Mouse (Mus musculus): Measurements from ENCODE around the gene Gm26661. TPM values are rescaled to one million over a fixed set of nuclear protein-coding genes. Genes with fewer than 3 reads are reported as not detected.

Gm26661 gene
- polyA plus RNA-seq, 1 experiment from 2014 or later, result not detected

DNA sequence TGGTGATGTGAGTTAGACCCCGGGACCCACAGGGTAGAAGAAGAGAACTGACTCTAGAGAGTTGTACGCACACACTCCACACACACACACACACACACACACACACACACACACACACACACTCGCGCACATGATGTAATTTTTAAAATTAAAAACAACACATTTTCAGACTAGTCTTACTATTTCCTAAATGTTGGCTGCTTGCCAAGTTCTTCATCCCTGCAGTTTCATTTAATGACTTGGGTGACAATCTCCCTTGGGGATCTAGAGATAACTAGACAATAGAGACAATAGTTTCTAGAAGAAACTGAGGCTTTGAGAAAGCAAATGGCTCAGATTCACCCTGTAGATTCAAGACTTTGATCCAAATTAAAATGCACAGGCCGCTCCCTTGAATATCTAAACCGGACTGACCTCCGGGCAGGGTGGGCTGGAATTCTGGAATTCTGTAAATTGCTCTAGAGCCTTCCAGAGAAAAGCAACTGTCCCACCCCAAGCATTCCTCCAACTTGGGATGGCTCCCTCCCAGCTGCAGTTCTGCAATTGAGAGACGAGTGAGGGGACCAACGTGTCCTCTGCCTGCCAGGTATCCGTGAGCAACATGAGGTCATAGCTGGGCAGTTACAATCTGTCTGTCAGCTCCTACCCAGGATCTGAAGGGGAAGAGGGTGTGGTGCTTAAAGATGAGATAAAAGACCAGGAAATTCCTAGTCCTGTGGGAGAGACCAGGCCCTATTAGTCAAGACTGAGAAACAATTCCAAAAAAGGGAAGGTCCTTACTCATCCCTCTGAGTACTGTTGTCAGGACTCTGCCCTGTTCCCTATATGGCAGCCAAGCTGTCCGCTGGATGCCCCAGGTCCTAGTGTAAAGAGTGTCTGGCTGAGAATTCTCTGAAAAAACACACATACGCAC is 17.9 kb downstream of the Gm26661 start:
- H3K4me1 ChIP-seq (replicated peaks; ENCODE audit: control insufficient read depth, insufficient read depth, low read length), result no peaks in the 10 kb centered on the region
- ATAC-seq (replicated peaks; ENCODE audit: low FRiP score) (no peak), DNase-seq (ENCODE audit: low spot score) (no peak)
- no peaks in the 10 kb centered on the region for H3K9me3 ChIP-seq (ENCODE audit: control insufficient read depth, low read length)
- H3K4me3 ChIP-seq (ENCODE audit: low read depth, low read length), result no peak overlapping the region
- no peak overlapping the region for H3K9ac ChIP-seq (ENCODE audit: low read length)
- WGBS, result 89% methylated on average over 12 of the region's 12 CpGs
- no peaks in the 10 kb centered on the region for H3K27me3 ChIP-seq (ENCODE audit: control insufficient read depth, insufficient read depth, low read length)
- H3K36me3 ChIP-seq (ENCODE audit: control insufficient read depth, insufficient read depth, low read length), result no peaks in the 10 kb centered on the region
- H3K27ac ChIP-seq (ENCODE audit: low read depth, low read length), result no peak overlapping the region
- no peak overlapping the region for H3K4me2 ChIP-seq (ENCODE audit: low read depth, low read length, severe bottlenecking)

DNA sequence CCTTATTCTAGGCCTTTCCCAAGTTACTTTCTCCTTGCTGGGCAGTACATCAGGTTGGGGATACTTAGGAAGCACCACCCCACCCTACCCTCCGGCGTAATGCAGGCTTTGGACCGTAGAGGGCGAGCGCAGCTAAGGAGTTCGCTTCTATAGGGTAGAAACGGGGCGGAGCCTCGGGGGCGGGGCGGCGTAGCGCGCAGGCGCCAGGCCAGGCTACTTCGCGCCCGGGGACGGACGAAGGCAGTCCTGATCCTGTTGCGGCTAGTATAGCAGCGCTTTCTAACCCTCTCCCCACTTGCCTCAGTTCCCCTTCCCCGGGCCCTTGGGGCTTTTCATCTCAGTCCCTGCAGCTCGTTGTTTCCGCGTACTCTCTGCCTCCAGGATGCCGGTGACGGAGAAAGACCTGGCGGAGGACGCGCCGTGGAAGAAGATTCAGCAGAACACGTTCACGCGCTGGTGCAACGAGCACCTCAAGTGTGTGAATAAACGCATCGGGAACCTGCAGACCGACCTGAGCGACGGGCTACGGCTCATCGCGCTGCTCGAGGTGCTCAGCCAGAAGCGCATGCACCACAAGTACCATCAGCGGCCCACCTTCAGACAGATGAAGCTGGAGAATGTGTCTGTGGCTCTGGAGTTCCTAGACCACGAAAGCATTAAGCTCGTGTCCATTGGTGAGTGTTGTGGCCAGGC is 26.5 kb downstream of the Gm26661 start, which contains the start of gene Flnb:
Gene Flnb (plus strand): TSS at position 188 of the 693 bp plus-strand sequence.
- WGBS, result under 1% methylated on average over 49 of the region's 49 CpGs
- DNase-seq (ENCODE audit: low spot score) (peak; percentile 98), ATAC-seq (replicated peaks; ENCODE audit: low FRiP score) (peak; percentile 97)
- Histone ChIP-seq H3K27ac (ENCODE audit: low read depth, low read length) (no peak within 1 kb of the TSS), H3K4me1 (replicated peaks; ENCODE audit: control insufficient read depth, insufficient read depth, low read length) (peaks cover 12% of the 10 kb centered on the region), H3K27me3 (ENCODE audit: control insufficient read depth, insufficient read depth, low read length) (no peaks in the 10 kb centered on the region), H3K9me3 (ENCODE audit: control insufficient read depth, low read length) (no peaks in the 10 kb centered on the region), H3K4me2 (ENCODE audit: low read depth, low read length, severe bottlenecking) (peak within 1 kb of the TSS; percentile 70), H3K4me3 (ENCODE audit: low read depth, low read length) (peak within 1 kb of the TSS; percentile 70), H3K36me3 (ENCODE audit: control insufficient read depth, insufficient read depth, low read length) (no peaks in the 10 kb centered on the region), H3K9ac (ENCODE audit: low read length) (peak within 1 kb of the TSS; percentile 75)

DNA sequence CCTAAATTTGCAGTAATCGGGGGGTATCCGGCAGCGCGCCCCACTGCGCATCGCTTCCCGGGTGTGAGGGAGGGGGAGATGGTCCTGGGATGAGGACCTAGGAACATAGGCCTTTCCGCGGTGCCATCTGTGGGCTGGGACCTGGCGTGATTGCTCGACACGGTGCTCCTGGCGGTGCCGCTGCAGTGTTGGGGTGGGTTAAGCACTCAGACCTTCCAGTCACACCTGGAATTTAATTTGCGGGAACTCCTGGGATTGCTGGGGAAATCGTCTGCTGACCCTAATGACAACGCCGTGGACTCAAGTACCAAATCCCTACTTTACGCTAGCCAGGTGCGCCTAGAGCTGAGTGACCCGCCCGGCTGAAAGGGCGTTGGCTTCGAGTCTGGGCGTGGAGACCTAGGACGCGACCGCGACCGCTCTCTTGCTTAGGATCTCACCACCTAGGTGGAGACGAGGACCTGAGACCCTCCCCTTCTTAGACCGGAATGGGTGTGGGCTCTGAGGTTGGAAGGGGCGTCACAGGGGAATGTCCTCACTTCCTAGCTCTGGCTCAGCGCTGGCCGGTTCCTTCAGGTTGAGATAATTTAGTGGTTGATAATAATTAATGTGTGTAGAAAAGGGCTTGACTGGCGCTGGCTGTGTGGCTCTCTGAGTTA is 27.2 kb downstream of the Gm26661 start:
- H3K27ac ChIP-seq (ENCODE audit: low read depth, low read length), result no peak overlapping the region

DNA sequence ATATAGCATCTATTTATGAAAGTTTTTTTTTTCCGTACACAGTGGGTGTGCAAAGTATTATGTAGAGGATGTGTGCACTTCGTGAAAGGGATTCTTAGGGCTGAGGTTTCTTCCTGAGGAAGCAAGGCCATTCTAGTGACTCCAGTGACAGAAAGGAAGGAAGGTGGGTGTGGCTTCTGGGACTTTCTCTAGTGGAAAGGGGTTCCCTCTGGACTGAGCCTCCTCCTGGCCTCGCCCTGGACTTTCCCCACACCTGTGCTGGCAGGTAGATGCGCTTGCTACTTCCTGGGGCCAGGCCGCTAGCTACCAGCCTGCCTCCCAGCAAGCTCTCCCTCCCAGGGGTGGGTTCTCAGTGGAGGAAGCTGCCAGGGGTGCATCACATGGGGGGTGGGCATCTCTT is 28.1 kb downstream of the Gm26661 start:
- ATAC-seq (replicated peaks; ENCODE audit: low FRiP score), result no peak
- WGBS, result 65% methylated on average over 5 of the region's 5 CpGs
- Histone ChIP-seq H3K4me1 (replicated peaks; ENCODE audit: control insufficient read depth, insufficient read depth, low read length) (peaks cover 12% of the 10 kb centered on the region), H3K4me3 (ENCODE audit: low read depth, low read length) (peak overlapping the region; percentile 70), H3K9ac (ENCODE audit: low read length) (peak overlapping the region; percentile 75; the same call in 1 of the 2 replicates), H3K36me3 (ENCODE audit: control insufficient read depth, insufficient read depth, low read length) (no peaks in the 10 kb centered on the region), H3K27me3 (ENCODE audit: control insufficient read depth, insufficient read depth, low read length) (no peaks in the 10 kb centered on the region), H3K27ac (ENCODE audit: low read depth, low read length) (no peak overlapping the region), H3K9me3 (ENCODE audit: control insufficient read depth, low read length) (no peaks in the 10 kb centered on the region), H3K4me2 (ENCODE audit: low read depth, low read length, severe bottlenecking) (peak overlapping the region; percentile 70)
- DNase-seq (ENCODE audit: low spot score), result no peak

More for the DNA sequence above, 27.2 kb downstream of the Gm26661 start:
- peak; percentile 67 for DNase-seq (ENCODE audit: low spot score)
- H3K4me1 ChIP-seq (replicated peaks; ENCODE audit: control insufficient read depth, insufficient read depth, low read length), result peaks cover 12% of the 10 kb centered on the region
- H3K36me3 ChIP-seq (ENCODE audit: control insufficient read depth, insufficient read depth, low read length), result no peaks in the 10 kb centered on the region
- WGBS, result under 1% methylated on average over 36 of the region's 36 CpGs
- H3K4me2 ChIP-seq (ENCODE audit: low read depth, low read length, severe bottlenecking), result peak overlapping the region; percentile 70
- peak overlapping the region; percentile 75 for H3K9ac ChIP-seq (ENCODE audit: low read length)
- H3K4me3 ChIP-seq (ENCODE audit: low read depth, low read length), result peak overlapping the region; percentile 70
- peak; percentile 45 for ATAC-seq (replicated peaks; ENCODE audit: low FRiP score)
- H3K9me3 ChIP-seq (ENCODE audit: control insufficient read depth, low read length), result no peaks in the 10 kb centered on the region
- no peaks in the 10 kb centered on the region for H3K27me3 ChIP-seq (ENCODE audit: control insufficient read depth, insufficient read depth, low read length)

DNA sequence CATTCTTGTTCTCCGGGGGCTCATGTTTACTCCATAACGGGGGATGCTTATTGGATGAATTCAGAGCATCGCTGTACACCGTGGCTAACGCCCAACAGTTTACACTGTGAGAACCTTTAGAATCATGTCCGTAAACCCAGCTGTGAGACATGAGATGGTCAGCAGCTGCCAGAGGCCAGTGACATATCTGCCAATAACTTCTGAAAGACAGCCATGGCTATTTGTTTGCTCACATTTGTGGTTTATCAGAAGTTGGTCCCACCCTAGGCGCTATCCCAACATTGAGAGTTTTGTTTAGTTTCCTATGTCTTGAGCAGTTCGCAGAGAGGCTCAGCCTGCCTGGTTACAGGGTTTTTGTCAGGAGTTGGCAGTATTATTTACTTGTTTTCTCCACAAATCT is 30.0 kb downstream of the Gm26661 start:
- WGBS, result 85% methylated on average over 8 of the region's 8 CpGs
- H3K4me2 ChIP-seq (ENCODE audit: low read depth, low read length, severe bottlenecking), result no peak overlapping the region
- DNase-seq (ENCODE audit: low spot score), result no peak
- no peaks in the 10 kb centered on the region for H3K36me3 ChIP-seq (ENCODE audit: control insufficient read depth, insufficient read depth, low read length)
- H3K27ac ChIP-seq (ENCODE audit: low read depth, low read length), result no peak overlapping the region
- H3K4me1 ChIP-seq (replicated peaks; ENCODE audit: control insufficient read depth, insufficient read depth, low read length), result peaks cover 18% of the 10 kb centered on the region
- no peaks in the 10 kb centered on the region for H3K9me3 ChIP-seq (ENCODE audit: control insufficient read depth, low read length)
- no peak overlapping the region for H3K9ac ChIP-seq (ENCODE audit: low read length)
- no peak for ATAC-seq (replicated peaks; ENCODE audit: low FRiP score)
- H3K27me3 ChIP-seq (ENCODE audit: control insufficient read depth, insufficient read depth, low read length), result no peaks in the 10 kb centered on the region
- H3K4me3 ChIP-seq (ENCODE audit: low read depth, low read length), result no peak overlapping the region

DNA sequence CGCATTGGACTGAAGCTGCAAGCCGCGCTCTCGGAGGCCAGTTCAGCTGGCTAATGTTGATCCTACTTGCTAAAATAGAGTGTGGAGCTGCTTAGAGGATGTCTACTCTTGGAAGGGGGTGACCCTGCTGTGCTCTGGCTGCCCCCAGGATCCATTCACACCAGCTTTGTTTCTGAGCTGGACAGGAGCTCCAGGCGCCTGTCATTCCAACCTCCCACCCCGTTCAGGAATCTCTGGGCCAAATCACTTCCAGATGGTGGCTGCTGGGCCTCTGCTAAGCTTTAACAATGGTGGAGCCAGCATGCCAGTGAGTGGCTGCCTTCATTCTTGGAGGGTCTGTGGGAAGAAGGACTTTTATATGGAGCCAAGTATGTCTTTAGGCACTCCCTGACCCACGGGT is 31.3 kb downstream of the Gm26661 start:
- WGBS, result 33% methylated on average over 7 of the region's 7 CpGs
- Histone ChIP-seq H3K27ac (ENCODE audit: low read depth, low read length) (no peak overlapping the region), H3K27me3 (ENCODE audit: control insufficient read depth, insufficient read depth, low read length) (no peaks in the 10 kb centered on the region), H3K9me3 (ENCODE audit: control insufficient read depth, low read length) (no peaks in the 10 kb centered on the region), H3K4me2 (ENCODE audit: low read depth, low read length, severe bottlenecking) (no peak overlapping the region), H3K4me3 (ENCODE audit: low read depth, low read length) (no peak overlapping the region), H3K9ac (ENCODE audit: low read length) (no peak overlapping the region), H3K36me3 (ENCODE audit: control insufficient read depth, insufficient read depth, low read length) (no peaks in the 10 kb centered on the region), H3K4me1 (replicated peaks; ENCODE audit: control insufficient read depth, insufficient read depth, low read length) (peaks cover 20% of the 10 kb centered on the region)
- DNase-seq (ENCODE audit: low spot score), result peak; percentile 72
- ATAC-seq (replicated peaks; ENCODE audit: low FRiP score), result no peak

DNA sequence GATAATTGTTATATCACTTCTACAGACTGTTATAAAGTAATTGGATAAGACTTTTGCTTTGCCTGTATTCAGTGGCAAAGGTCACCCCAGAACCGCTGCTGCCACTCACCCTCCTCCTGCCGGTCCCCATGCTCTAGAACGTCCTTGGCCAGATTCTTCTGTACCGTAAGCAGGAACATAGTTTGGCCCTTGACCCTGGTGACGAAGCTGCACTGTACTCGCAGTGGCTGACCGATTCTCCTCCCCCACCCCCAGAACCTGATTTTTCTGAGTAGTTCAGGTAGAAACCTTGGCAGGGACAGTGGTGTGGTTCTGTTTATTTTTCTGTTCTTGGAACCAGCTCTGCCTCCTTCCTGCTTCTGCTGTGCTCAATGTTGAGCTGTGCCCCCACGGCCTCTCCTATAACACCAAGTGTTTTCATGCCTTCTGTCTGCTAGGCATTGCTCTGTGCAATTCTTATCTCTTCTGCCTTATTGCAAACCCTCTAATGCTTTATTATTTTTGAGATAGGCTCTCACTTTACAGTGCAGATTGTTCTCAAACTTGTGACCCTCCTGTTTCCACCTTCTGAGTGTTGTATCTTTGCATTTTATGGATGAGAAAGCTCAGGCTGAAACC is 33.4 kb downstream of the Gm26661 start:
- H3K9ac ChIP-seq (ENCODE audit: low read length), result no peak overlapping the region
- 84% methylated on average over 8 of the region's 8 CpGs for WGBS
- ATAC-seq (replicated peaks; ENCODE audit: low FRiP score), result no peak
- no peaks in the 10 kb centered on the region for H3K9me3 ChIP-seq (ENCODE audit: control insufficient read depth, low read length)
- H3K4me2 ChIP-seq (ENCODE audit: low read depth, low read length, severe bottlenecking), result no peak overlapping the region
- H3K4me3 ChIP-seq (ENCODE audit: low read depth, low read length), result no peak overlapping the region
- no peaks in the 10 kb centered on the region for H3K36me3 ChIP-seq (ENCODE audit: control insufficient read depth, insufficient read depth, low read length)
- no peak for DNase-seq (ENCODE audit: low spot score)
- H3K27me3 ChIP-seq (ENCODE audit: control insufficient read depth, insufficient read depth, low read length), result no peaks in the 10 kb centered on the region
- H3K27ac ChIP-seq (ENCODE audit: low read depth, low read length), result no peak overlapping the region; the same call in 1 of the 2 replicates
- H3K4me1 ChIP-seq (replicated peaks; ENCODE audit: control insufficient read depth, insufficient read depth, low read length), result peaks cover 12% of the 10 kb centered on the region
